Mouse (Mus musculus) adrenal gland, adult 2 months (tissue): ENCODE data around the gene Usp6nl. TPM values are rescaled to one million over a fixed set of nuclear protein-coding genes. Genes with fewer than 3 reads are reported as not detected.

Experiments used
- DNase-seq: peaks from one replicate; pipeline ENCODE4 v3.0.0; 2021
- polyA plus RNA-seq: library from polyadenylated mRNA; depleted of rRNA; stranded (reverse); fragments of >200 nt; gene quantifications from 2 replicates; pipeline ENCODE4 v1.2.3, GENCODE M21; 2012; rRNA removed
- total RNA-seq, 2 experiments: library from RNA; stranded (reverse); gene quantifications; 2 replicates each; pipeline ENCODE4 v1.2.3; 2021

The Usp6nl gene
- total and polyA plus RNA-seq, 3 experiments = 5.9 to 42.0 (median 35.9) TPM

- DNase-seq = peak; percentile 67
These were observed 146.7 kb downstream of the Usp6nl start for GRCm38 (mm10) chr2:6469164-6469563.

- no peak for DNase-seq
These were observed 148.7 kb downstream of the Usp6nl start for GRCm38 (mm10) chr2:6471110-6471611.

GRCm38 (mm10) chr2:6473829-6474228 is 151.4 kb downstream of the Usp6nl start:
- no peak for DNase-seq

GRCm38 (mm10) chr2:6477884-6478283 is 155.4 kb downstream of the Usp6nl start:
- no peak for DNase-seq

- DNase-seq = peak; percentile 49
These were observed 156.0 kb downstream of the Usp6nl start for GRCm38 (mm10) chr2:6478361-6478965.

- DNase-seq = peak; percentile 76
These were observed 156.5 kb downstream of the Usp6nl start for GRCm38 (mm10) chr2:6478966-6479391.

GRCm38 (mm10) chr2:6479620-6480019 is 157.2 kb downstream of the Usp6nl start:
- DNase-seq = peak; percentile 38

- DNase-seq = peak; percentile 21
These were observed 159.5 kb downstream of the Usp6nl start for GRCm38 (mm10) chr2:6481966-6482365.

- peak; percentile 55 for DNase-seq
These were observed 159.9 kb downstream of the Usp6nl start for GRCm38 (mm10) chr2:6482411-6482810.

- peak; percentile 49 for DNase-seq
These were observed 160.9 kb downstream of the Usp6nl start for GRCm38 (mm10) chr2:6483081-6483992.

- no peak for DNase-seq
These were observed 161.7 kb downstream of the Usp6nl start for GRCm38 (mm10) chr2:6484179-6484578.

- no peak for DNase-seq
These were observed 165.4 kb downstream of the Usp6nl start for GRCm38 (mm10) chr2:6487566-6488488.

- DNase-seq = no peak
These were observed 166.1 kb downstream of the Usp6nl start for GRCm38 (mm10) chr2:6488489-6489056.

- DNase-seq = no peak
These were observed 167.6 kb downstream of the Usp6nl start for GRCm38 (mm10) chr2:6490076-6490475.

GRCm38 (mm10) chr2:6490870-6491269 is 168.4 kb downstream of the Usp6nl start:
- DNase-seq = no peak

- no peak for DNase-seq
These were observed 171.4 kb downstream of the Usp6nl start for GRCm38 (mm10) chr2:6493886-6494285.

Other genes starting within 250 kb of the Usp6nl start
- gene Proser2, start 192.5 kb upstream of the Usp6nl start, total RNA-seq = 10 to 100 TPM in 1 of 2 experiments, 1 to 10 TPM in 1; 8.7 to 18.7 TPM
- 12.1 and 15.6 TPM in 2 replicates for gene Proser2, start 192.5 kb upstream of the Usp6nl start, polyA plus RNA-seq
- gene Echdc3, start 109.6 kb upstream of the Usp6nl start, total RNA-seq = 10 to 100 TPM; 40.3 to 69.0 TPM
- 58.0 and 70.1 TPM in 2 replicates for gene Echdc3, start 109.6 kb upstream of the Usp6nl start, polyA plus RNA-seq